Mouse (Mus musculus): ENCODE measurements around the gene Scyl1.

DNA sequence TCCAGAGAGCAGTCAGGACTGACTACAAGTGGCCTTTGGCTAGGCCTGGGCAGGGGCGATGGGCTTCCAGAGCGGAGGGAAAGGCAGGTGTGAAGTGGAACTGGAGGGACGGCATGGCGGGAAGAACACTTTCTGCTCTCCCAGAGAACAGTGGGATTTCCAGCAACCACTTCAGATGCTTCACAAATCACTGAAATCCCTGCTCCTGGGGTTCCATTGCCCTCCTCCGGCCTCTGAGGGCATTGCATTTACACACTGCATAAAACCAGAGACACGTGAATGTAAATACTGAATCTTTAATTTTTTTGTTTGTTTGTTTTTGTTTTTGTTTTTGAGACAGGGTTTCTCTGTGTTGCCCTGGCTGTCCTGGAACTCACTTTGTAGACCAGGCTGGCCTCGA is 9.0 kb upstream of the Scyl1 start:
- peak; percentile 72 for TF ChIP-seq CTCF (IDR thresholded peaks at IDR 0.05; ENCODE audit: borderline replicate concordance, insufficient read depth, low read depth, low read length)
- no peak for TF ChIP-seq POLR2A (IDR thresholded peaks at IDR 0.05; ENCODE audit: borderline replicate concordance, insufficient read depth, low read length)
